Mouse (Mus musculus): ENCODE measurements around the gene Itpr2.

Gene Itpr2

DNA sequence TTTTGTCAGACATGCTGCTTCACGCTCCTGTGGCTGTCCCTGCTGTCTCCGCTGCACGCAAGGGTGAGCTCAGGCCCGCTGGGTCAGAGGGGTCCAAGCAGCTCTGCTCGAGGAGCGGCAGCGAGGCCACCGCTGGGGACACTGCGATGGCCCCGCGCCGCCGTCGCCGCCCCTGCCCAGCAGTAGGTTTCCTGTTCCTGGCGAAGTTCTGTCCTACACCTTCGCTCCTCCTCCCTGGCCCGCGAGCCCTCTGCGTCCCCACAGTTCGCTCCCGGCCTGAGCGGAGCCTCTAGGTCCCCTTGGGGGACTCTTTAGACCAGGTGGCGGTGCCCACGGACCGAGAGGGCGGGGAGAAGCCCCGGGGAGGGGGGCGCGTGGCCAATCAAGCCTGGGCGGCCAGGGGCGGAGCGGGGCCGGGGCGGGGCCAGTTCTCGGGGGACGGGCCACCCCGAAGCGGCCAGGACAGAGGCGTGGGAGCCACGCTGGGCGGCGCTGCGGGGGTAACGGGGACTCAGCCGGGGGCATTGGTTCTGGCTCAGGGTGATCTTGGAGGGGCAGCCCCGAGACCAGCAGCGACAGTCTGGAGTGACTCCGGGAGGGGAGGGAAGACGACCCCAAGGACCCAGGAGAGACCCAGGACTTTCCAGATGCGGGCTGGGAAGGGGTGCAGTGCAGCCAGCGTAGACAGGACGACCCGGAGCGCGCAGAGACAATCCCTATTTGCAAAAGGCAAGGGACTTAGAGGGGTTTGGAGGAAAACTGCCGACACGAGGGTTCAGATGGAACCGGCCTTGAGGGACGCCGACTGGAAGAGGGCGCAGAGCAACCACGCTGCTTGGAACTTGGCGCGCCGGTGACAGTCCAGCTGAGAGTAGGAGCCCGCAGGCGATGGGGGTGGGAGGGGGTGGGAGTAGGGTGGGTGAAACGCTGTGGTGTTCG, at the start of gene Itpr2:
TSS of gene Itpr2 (minus strand) at position 358 of the 939 bp plus-strand sequence.
- DNase-seq (ENCODE audit: extremely low spot score) = peak; percentile 91

- no peak for DNase-seq (ENCODE audit: extremely low spot score)
Measured at GRCm38 (mm10) chr6:146551326-146551725, 49.3 kb upstream of the Itpr2 start.

- DNase-seq (ENCODE audit: extremely low spot score) = no peak
Measured at GRCm38 (mm10) chr6:146550421-146550820, 48.4 kb upstream of the Itpr2 start.

DNA sequence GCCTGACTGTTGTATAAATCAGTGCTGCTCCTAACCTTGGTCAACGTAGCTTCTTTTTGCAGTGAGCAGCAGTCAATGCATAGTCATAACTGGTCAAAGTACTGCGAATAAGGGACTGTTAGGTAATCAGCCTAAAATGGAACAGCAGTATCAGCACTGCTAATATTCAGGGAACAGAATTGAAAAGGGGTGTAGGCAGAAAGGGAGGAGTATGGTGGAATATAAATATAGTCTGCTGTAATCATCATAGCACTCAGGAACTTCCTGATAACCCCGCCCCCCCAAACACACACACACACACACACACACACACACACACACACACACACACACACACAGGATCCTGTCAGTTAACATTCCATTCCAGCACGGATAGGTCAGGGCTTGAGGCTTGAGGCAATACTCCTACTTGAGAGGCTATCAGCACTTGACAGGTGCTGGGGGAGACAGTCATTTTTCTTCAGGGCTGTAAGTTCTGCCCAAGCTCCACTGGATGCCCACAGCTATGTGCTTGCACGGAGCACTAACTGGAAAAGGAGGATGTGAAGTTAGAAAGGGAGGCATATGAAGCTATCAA, 43.4 kb upstream of the Itpr2 start:
- no peak for DNase-seq (ENCODE audit: extremely low spot score)

- no peak for DNase-seq (ENCODE audit: extremely low spot score)
Measured at GRCm38 (mm10) chr6:146544622-146545021, 42.6 kb upstream of the Itpr2 start.

DNA sequence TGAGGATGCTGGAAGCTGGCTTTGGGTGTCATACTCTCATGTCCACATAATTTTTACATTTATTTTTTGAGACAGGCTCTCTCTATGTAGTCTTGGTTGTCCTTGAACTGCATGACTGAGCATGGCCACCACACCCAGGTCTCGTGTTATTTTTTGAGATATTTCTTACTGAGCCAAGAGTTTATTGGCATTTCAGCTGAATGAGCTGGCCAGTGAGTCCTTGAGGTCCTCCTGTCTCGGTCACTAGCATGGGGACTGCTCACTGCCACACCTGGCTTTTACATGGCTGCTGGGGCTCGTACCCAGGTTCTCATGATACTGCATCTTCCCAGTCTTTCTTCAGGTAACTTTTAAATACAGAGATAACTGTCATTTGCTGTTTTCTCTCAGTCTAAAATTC, 38.4 kb upstream of the Itpr2 start:
- no peak for DNase-seq (ENCODE audit: extremely low spot score)

- no peak for DNase-seq (ENCODE audit: extremely low spot score)
Measured at GRCm38 (mm10) chr6:146538661-146539060, 36.6 kb upstream of the Itpr2 start.

DNA sequence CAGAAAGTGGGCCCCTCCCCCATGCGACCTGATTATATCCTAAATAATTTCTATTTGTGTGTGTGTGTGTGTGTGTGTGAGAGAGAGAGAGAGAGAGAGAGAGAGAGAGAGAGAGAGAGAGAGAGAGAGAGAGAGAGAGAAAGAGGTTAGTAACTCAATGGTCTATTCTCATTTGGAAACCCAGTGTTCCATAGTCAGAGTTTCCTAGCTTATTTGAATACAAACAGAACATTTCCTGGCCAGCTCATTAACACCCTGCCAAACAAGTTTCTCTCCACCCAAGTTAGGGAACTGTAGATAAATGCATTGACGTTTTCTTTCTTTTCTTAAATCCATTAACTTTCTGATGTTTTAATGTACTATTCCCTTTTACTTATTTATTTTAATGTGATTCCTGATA, 36.0 kb upstream of the Itpr2 start:
- no peak for DNase-seq (ENCODE audit: extremely low spot score)

DNA sequence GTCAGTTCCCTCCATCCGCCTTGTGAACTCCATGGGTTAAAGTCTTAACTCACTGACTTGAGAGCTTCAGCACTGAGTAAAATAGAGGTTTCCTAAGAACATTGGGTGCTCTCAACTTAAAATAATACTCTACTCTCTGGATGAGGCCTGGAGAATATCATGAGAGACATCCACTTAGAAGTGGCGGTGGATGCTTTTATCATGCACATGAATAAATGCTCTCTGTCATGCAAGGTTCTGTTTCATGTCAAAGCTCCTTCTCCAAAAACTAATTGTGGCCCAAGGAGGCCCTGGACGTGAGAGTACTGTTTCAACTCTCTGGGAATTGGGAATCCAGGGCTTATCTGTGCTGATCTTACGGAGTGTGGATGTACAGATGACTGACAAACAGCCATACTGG, 35.1 kb upstream of the Itpr2 start:
- no peak for DNase-seq (ENCODE audit: extremely low spot score)

GRCm38 (mm10) chr6:146535501-146535900, 33.5 kb upstream of the Itpr2 start:
- no peak for DNase-seq (ENCODE audit: extremely low spot score)

- DNase-seq (ENCODE audit: extremely low spot score) = no peak
Measured at GRCm38 (mm10) chr6:146533146-146533545, 31.1 kb upstream of the Itpr2 start.

DNA sequence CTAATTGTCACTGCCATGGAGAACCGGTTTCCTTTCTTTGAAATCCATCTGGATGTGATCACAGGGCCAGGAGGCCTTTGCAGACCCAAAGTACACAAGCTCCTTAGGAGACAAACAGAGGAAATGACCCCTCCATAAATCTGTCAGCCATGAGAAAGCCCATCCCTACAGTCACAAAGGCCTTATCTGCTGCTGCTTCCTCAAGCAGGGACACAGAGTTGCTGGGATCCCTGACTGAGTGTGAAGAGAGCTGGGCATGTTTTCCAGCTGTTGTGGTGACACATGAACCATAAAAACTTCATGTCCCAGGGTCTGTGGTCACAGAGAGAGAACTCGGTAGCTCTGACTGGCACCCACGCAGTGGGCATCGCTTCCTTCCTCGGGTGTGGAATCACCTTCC, 28.7 kb upstream of the Itpr2 start:
- DNase-seq (ENCODE audit: extremely low spot score) = peak; percentile 51

- no peak for DNase-seq (ENCODE audit: extremely low spot score)
Measured at GRCm38 (mm10) chr6:146530363-146530762, 28.3 kb upstream of the Itpr2 start.

DNA sequence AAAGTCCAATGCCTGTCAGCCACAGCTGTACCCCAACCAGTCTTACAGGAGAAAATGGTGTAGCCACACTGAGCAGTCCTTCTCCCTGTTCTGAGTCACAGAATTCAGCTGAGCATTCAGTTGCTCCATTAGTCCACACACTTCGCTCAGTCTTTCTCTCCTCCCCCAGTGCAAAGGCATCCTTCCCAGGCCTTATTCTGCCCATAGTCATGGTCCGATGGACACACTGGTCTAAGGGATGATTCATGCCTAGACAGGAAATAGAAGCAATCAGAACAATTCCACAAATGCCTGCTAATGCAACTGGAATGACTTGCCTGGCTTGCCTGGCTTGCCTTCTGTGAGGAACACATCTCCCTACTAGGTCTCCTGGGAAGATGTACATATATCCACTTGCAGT, 25.5 kb upstream of the Itpr2 start:
- no peak for DNase-seq (ENCODE audit: extremely low spot score)

DNA sequence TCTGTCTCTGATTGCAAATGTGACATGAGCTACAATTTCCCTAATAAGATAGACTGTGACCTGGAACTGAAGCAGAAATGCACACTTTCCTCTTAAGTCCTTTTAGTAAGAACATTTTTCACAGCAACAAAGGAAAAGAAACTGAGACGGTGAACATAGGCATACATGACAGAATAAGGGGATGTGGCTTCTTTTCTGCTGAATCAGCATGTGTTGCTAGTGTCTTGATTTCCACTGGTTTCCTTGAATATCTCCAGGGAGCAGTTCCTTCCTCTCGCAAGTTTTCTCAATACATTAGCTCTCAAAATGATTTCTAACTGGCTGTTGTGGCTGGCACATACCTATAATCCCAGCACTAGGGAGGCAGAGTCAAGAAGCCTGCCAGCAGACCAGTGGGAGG, 23.5 kb upstream of the Itpr2 start:
- DNase-seq (ENCODE audit: extremely low spot score) = no peak

- DNase-seq (ENCODE audit: extremely low spot score) = no peak
Measured at GRCm38 (mm10) chr6:146521456-146522245, 19.6 kb upstream of the Itpr2 start.

GRCm38 (mm10) chr6:146519019-146519418, 17.0 kb upstream of the Itpr2 start:
- no peak for DNase-seq (ENCODE audit: extremely low spot score)

GRCm38 (mm10) chr6:146515936-146516335, 13.9 kb upstream of the Itpr2 start:
- no peak for DNase-seq (ENCODE audit: extremely low spot score)

- DNase-seq (ENCODE audit: extremely low spot score) = no peak
Measured at GRCm38 (mm10) chr6:146514531-146514948, 12.5 kb upstream of the Itpr2 start.

GRCm38 (mm10) chr6:146513899-146514298, 11.9 kb upstream of the Itpr2 start:
- no peak for DNase-seq (ENCODE audit: extremely low spot score)

DNA sequence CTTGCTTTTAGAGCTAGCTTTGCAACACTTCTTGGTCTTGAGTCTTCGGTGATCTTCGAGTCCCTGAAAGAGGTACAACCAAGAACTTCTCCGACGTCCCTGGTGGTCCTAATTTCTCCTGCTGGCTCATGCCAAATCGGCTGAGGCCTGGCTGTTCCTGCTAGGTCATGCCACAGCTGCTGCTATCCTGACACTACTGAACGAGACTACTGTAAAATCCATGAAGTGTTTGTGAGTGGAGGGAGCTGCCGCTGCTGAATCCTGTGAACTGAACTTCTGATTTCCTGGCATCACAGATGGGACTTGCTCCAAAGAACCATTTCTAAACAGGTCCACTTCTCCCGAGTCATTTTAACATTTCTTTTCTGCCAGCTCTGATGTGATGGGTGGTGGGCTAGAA, 11.4 kb upstream of the Itpr2 start:
- DNase-seq (ENCODE audit: extremely low spot score) = no peak

- DNase-seq (ENCODE audit: extremely low spot score) = no peak
Measured at GRCm38 (mm10) chr6:146511511-146511910, 9.5 kb upstream of the Itpr2 start.

Measured in embryo, embryonic 9.5 days (tissue).